In the genomic region with DNA sequence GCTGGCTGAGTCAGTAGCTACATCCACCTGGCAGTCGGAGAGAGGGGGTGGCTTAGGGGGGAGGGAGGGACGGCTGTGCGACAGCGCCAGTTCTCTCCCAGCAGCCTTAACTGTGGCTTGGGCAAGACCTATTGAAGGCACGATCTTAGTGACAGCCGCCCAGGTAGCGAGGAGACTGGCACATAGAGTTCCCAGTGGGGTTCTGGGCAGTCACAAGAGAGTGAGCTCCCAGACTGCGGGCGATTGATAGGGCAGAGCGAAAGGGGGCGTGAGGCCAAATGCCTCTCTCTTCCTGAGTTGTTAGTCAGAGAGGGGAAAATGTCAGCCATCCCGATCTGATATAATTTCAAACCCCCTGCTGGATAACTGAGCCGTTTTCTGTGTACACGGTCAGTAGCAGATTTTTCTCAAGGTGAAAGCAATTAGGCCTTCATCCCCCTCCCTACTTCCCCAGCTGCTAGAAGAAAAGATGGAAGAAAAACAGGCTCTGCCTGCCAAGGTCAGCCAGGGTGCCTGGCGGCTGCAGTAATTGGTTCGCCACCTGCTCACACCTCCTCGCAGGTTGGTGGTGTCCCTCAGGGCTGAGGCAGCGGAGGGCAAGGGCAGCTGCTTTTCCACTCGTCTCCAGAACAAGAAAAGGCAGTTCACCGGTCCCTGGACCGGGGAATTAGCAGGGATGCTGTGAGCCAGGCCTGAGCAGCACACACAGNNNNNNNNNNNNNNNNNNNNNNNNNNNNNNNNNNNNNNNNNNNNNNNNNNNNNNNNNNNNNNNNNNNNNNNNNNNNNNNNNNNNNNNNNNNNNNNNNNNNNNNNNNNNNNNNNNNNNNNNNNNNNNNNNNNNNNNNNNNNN, we compare ENCODE assay signal across 9 mouse cellular contexts. TPM values are rescaled to one million over a fixed set of nuclear protein-coding genes. Genes with fewer than 3 reads are reported as not detected.
DNase-seq lines count a peak whose midpoint lies in the region; ATAC-seq lines count a peak whose summit lies in the region.
"Had no signal": no experiment of that assay in that cellular context is flagged by ENCODE, and none has a peak within 500 bp of the region (broad histone marks: within the 10 kb centered on the region; RNA-seq: fewer than 3 reads in every experiment).

No protein-coding gene starts in this region.

- peak overlapping the region; percentile 24 for H3K4me3 ChIP-seq in heart, embryonic 15.5 days
- no peak overlapping the region for H3K4me3 ChIP-seq in midbrain, embryonic 16.5 days (ENCODE audit: low read depth, low read length)

- no peak overlapping the region for H3K9ac ChIP-seq in heart, embryonic 15.5 days
- H3K9ac ChIP-seq in midbrain, embryonic 16.5 days (ENCODE audit: low read depth, low read length), result no peak overlapping the region

- H3K36me3 ChIP-seq in heart, embryonic 15.5 days, result no peaks in the 10 kb centered on the region
- H3K36me3 ChIP-seq in midbrain, embryonic 16.5 days (ENCODE audit: control insufficient read depth, insufficient read depth, low read length), result no peaks in the 10 kb centered on the region

- peak overlapping the region; percentile 56 for H3K4me2 ChIP-seq in heart, embryonic 15.5 days
- peak overlapping the region; percentile 28 for H3K4me2 ChIP-seq in midbrain, embryonic 16.5 days (ENCODE audit: low read length)

- peak overlapping the region; percentile 37; the same call in 1 of the 2 replicates for H3K27ac ChIP-seq in heart, embryonic 15.5 days
- peak overlapping the region; percentile 62 for H3K27ac ChIP-seq in midbrain, embryonic 16.5 days (ENCODE audit: low read length)

- peaks cover 11% of the 10 kb centered on the region for H3K4me1 ChIP-seq in heart, embryonic 15.5 days (replicated peaks)
- peaks cover 19% of the 10 kb centered on the region for H3K4me1 ChIP-seq in midbrain, embryonic 16.5 days (ENCODE audit: control insufficient read depth, insufficient read depth, low read length)

- no peaks in the 10 kb centered on the region for H3K9me3 ChIP-seq in heart, embryonic 15.5 days (replicated peaks)
- H3K9me3 ChIP-seq in midbrain, embryonic 16.5 days (replicated peaks; ENCODE audit: control insufficient read depth, low read length, poor library complexity, severe bottlenecking), result no peaks in the 10 kb centered on the region

- WGBS in heart, embryonic 15.5 days, result 8% methylated on average over 21 of the region's 21 CpGs
- 5% methylated on average over 21 of the region's 21 CpGs for WGBS in midbrain, embryonic 16.5 days

- ATAC-seq in heart, embryonic 15.5 days (replicated peaks; ENCODE audit: insufficient number of reproducible peaks, insufficient read depth, low FRiP score, low read depth), result peak; percentile 50; the same call in 1 of the 2 replicates
- no peak for ATAC-seq in midbrain, embryonic 16.5 days
- ATAC-seq: Patski had no signal

- peak; percentile 27 to 31 for DNase-seq in layer of hippocampus, postnatal 36 days
- DNase-seq in layer of hippocampus, adult 8-10 months (ENCODE audit: low spot score in 2 of 2), result no peak
- peak; percentile 37 to 53 for DNase-seq in cerebellum, postnatal 25 days
- peak; percentile 41 for DNase-seq in kidney, postnatal 10 days
- no peak for DNase-seq in urinary bladder, postnatal 25 days (ENCODE audit: low spot score)
- DNase-seq in urinary bladder, adult 2 months (ENCODE audit: low spot score), result no peak

- H3K27me3 ChIP-seq in heart, embryonic 15.5 days, result peaks cover 7% of the 10 kb centered on the region; the same call in 1 of the 2 replicates
- H3K27me3 ChIP-seq in midbrain, embryonic 16.5 days (ENCODE audit: control insufficient read depth, insufficient read depth, low read depth, low read length), result no peaks in the 10 kb centered on the region
- H3K27me3 ChIP-seq: Patski had no signal

RNA-seq across cellular contexts. Expression of a gene that starts 29.8 kb away (rescaled TPM):
- total RNA-seq in layer of hippocampus, postnatal 36 days (2021), result 10 to 100 TPM; 88.4 to 90.0 TPM
- total RNA-seq in layer of hippocampus, adult 8-10 months (2022), result 10 to 100 TPM; 83.3 to 90.1 (median 85.7) TPM
- 64.8 and 73.1 TPM in 2 replicates for polyA plus RNA-seq in heart, embryonic 15.5 days (2015; fragmentation: Nextera tagmentation; extraction: Ambion mirVana)
- 116 and 132 TPM in 2 replicates for polyA plus RNA-seq in midbrain, embryonic 16.5 days (2015; fragmentation: Nextera tagmentation; extraction: Ambion mirVana)
- polyA plus RNA-seq in urinary bladder, adult 2 months (2012; rRNA removed), result 21.7 and 39.0 TPM in 2 replicates

RNA-seq across cellular contexts. Expression of a gene that starts 39.1 kb away (rescaled TPM):
- total RNA-seq in layer of hippocampus, postnatal 36 days (2021), result 100 to 1,000 TPM; 139 to 141 TPM
- total RNA-seq in layer of hippocampus, adult 8-10 months (2022), result 100 to 1,000 TPM; 138 to 173 (median 144) TPM
- polyA plus RNA-seq in heart, embryonic 15.5 days (2015; fragmentation: Nextera tagmentation; extraction: Ambion mirVana), result 347 and 442 TPM in 2 replicates
- 222 and 255 TPM in 2 replicates for polyA plus RNA-seq in midbrain, embryonic 16.5 days (2015; fragmentation: Nextera tagmentation; extraction: Ambion mirVana)
- 121 and 139 TPM in 2 replicates for polyA plus RNA-seq in urinary bladder, adult 2 months (2012; rRNA removed)

Comparison
In these comparisons a context has a peak if more than half of its experiments do, and no peak if none do; other contexts are left out.
1. DNase-seq: peak in layer of hippocampus, postnatal 36 days (2 of 2), cerebellum, postnatal 25 days (2 of 2) and kidney, postnatal 10 days (single experiment); none in layer of hippocampus, adult 8-10 months (0 of 2), urinary bladder, postnatal 25 days (single experiment) and urinary bladder, adult 2 months (single experiment).